Comparison of ENCODE assay signal across 23 mouse cellular contexts in genomic region chr12:7984411-7984810, GRCm38 (mm10). TPM values are rescaled to one million over a fixed set of nuclear protein-coding genes. Genes with fewer than 3 reads are reported as not detected.
DNase-seq lines count a peak whose midpoint lies in the region; ATAC-seq and TF ChIP-seq lines count a peak whose summit lies in the region.
"Had no signal": no experiment of that assay in that cellular context is flagged by ENCODE, and none has a peak within 500 bp of the region (broad histone marks: within the 10 kb centered on the region; RNA-seq: fewer than 3 reads in every experiment).

No protein-coding gene starts in this region.

- peak; percentile 32; the same call in 1 of the 2 replicates for ATAC-seq in intestine, embryonic 16.5 days
- no peak for ATAC-seq in intestine, embryonic 15.5 days
- no peak for ATAC-seq in liver, embryonic 11.5 days (replicated peaks; ENCODE audit: low FRiP score)
- ATAC-seq in intestine, postnatal 0 days: peak; percentile 19; the same call in 1 of the 2 replicates
- ATAC-seq: forebrain, embryonic 13.5 days; forebrain, embryonic 15.5 days had no signal

- no peaks in the 10 kb centered on the region for H3K36me3 ChIP-seq in intestine, embryonic 16.5 days (ENCODE audit: control insufficient read depth, insufficient read depth, low read length)
- no peaks in the 10 kb centered on the region for H3K36me3 ChIP-seq in intestine, embryonic 15.5 days
- H3K36me3 ChIP-seq in liver, adult 2 months (ENCODE audit: control insufficient read depth, insufficient read depth, low read length): peaks cover 97% of the 10 kb centered on the region
- no peaks in the 10 kb centered on the region for H3K36me3 ChIP-seq in liver, embryonic 11.5 days (ENCODE audit: control insufficient read depth, insufficient read depth, low read length)
- H3K36me3 ChIP-seq in intestine, postnatal 0 days (ENCODE audit: control insufficient read depth, insufficient read depth): peaks cover 67% of the 10 kb centered on the region
- H3K36me3 ChIP-seq: embryonic facial prominence, embryonic 13.5 days; embryonic facial prominence, embryonic 15.5 days; forebrain, embryonic 15.5 days had no signal

- H3K27me3 ChIP-seq in intestine, embryonic 16.5 days (replicated peaks; ENCODE audit: control insufficient read depth, insufficient read depth, low read length): no peaks in the 10 kb centered on the region
- no peaks in the 10 kb centered on the region for H3K27me3 ChIP-seq in intestine, embryonic 15.5 days (replicated peaks)
- no peaks in the 10 kb centered on the region for H3K27me3 ChIP-seq in liver, adult 2 months (ENCODE audit: control insufficient read depth, insufficient read depth, low read length)
- no peaks in the 10 kb centered on the region for H3K27me3 ChIP-seq in liver, embryonic 11.5 days (replicated peaks; ENCODE audit: control insufficient read depth, insufficient read depth, low read length)
- no peaks in the 10 kb centered on the region for H3K27me3 ChIP-seq in intestine, postnatal 0 days (replicated peaks; ENCODE audit: control insufficient read depth, insufficient read depth, low read length)
- H3K27me3 ChIP-seq: embryonic facial prominence, embryonic 13.5 days; embryonic facial prominence, embryonic 15.5 days; forebrain, embryonic 13.5 days; forebrain, embryonic 15.5 days had no signal

- no peaks in the 10 kb centered on the region for H3K4me1 ChIP-seq in intestine, embryonic 16.5 days (ENCODE audit: control insufficient read depth, insufficient read depth, low read length)
- H3K4me1 ChIP-seq in intestine, embryonic 15.5 days (replicated peaks): no peaks in the 10 kb centered on the region
- H3K4me1 ChIP-seq in liver, adult 2 months (ENCODE audit: control insufficient read depth, insufficient read depth, low read length): peaks cover 35% of the 10 kb centered on the region
- H3K4me1 ChIP-seq in liver, embryonic 11.5 days (replicated peaks; ENCODE audit: control insufficient read depth, insufficient read depth, low read length): no peaks in the 10 kb centered on the region
- H3K4me1 ChIP-seq in intestine, postnatal 0 days (replicated peaks; ENCODE audit: control insufficient read depth, insufficient read depth, low read length): no peaks in the 10 kb centered on the region
- H3K4me1 ChIP-seq: embryonic facial prominence, embryonic 13.5 days; embryonic facial prominence, embryonic 15.5 days; forebrain, embryonic 13.5 days; forebrain, embryonic 15.5 days had no signal

- no peaks in the 10 kb centered on the region for H3K9me3 ChIP-seq in intestine, embryonic 16.5 days (ENCODE audit: control insufficient read depth, low read length)
- no peaks in the 10 kb centered on the region for H3K9me3 ChIP-seq in intestine, embryonic 15.5 days
- no peaks in the 10 kb centered on the region for H3K9me3 ChIP-seq in liver, embryonic 11.5 days (ENCODE audit: control insufficient read depth, low read length)
- no peaks in the 10 kb centered on the region for H3K9me3 ChIP-seq in intestine, postnatal 0 days (ENCODE audit: control insufficient read depth)
- H3K9me3 ChIP-seq: embryonic facial prominence, embryonic 13.5 days; embryonic facial prominence, embryonic 15.5 days; forebrain, embryonic 13.5 days; forebrain, embryonic 15.5 days had no signal

- 86% methylated on average over 1 of the region's 1 CpGs for WGBS in intestine, embryonic 16.5 days
- whole genome bisulfite sequencing in intestine, embryonic 15.5 days: 92% methylated on average over 1 of the region's 1 CpGs
- 15% methylated on average over 1 of the region's 1 CpGs for WGBS in liver, adult 2 months
- 69% methylated on average over 1 of the region's 1 CpGs for WGBS in liver, embryonic 11.5 days
- WGBS in intestine, postnatal 0 days: 86% methylated on average over 1 of the region's 1 CpGs

- peaks cover 5% of the 10 kb centered on the region; the same call in 1 of the 2 replicates for H3K79me2 ChIP-seq in liver, adult 2 months (ENCODE audit: control insufficient read depth, insufficient read depth, low read length)

- no peak overlapping the region for H3K4me2 ChIP-seq in intestine, embryonic 16.5 days (ENCODE audit: low read depth, low read length)
- no peak overlapping the region for H3K4me2 ChIP-seq in intestine, embryonic 15.5 days (replicated peaks)
- no peak overlapping the region for H3K4me2 ChIP-seq in liver, embryonic 11.5 days
- H3K4me2 ChIP-seq in intestine, postnatal 0 days (replicated peaks; ENCODE audit: low read depth): no peak overlapping the region
- H3K4me2 ChIP-seq: embryonic facial prominence, embryonic 13.5 days; embryonic facial prominence, embryonic 15.5 days; forebrain, embryonic 13.5 days; forebrain, embryonic 15.5 days had no signal

- H3K27ac ChIP-seq in intestine, embryonic 16.5 days (ENCODE audit: low read length): no peak overlapping the region
- H3K27ac ChIP-seq in intestine, embryonic 15.5 days: no peak overlapping the region
- peak overlapping the region; percentile 72 for H3K27ac ChIP-seq in liver, adult 2 months (replicated peaks; ENCODE audit: insufficient read depth, low read depth, low read length)
- no peak overlapping the region for H3K27ac ChIP-seq in liver, embryonic 11.5 days (ENCODE audit: low read depth, low read length)
- H3K27ac ChIP-seq in intestine, postnatal 0 days (ENCODE audit: low read depth, low read length): no peak overlapping the region
- H3K27ac ChIP-seq: embryonic facial prominence, embryonic 13.5 days; embryonic facial prominence, embryonic 15.5 days; forebrain, embryonic 13.5 days; forebrain, embryonic 15.5 days had no signal

- no peak overlapping the region for H3K9ac ChIP-seq in intestine, embryonic 16.5 days (ENCODE audit: low read depth, low read length)
- no peak overlapping the region for H3K9ac ChIP-seq in intestine, embryonic 15.5 days
- H3K9ac ChIP-seq in liver, adult 2 months (ENCODE audit: low read depth, low read length): peak overlapping the region; percentile 50
- no peak overlapping the region for H3K9ac ChIP-seq in liver, embryonic 11.5 days (ENCODE audit: low read depth, low read length)
- H3K9ac ChIP-seq in intestine, postnatal 0 days (ENCODE audit: low read depth, low read length): no peak overlapping the region
- H3K9ac ChIP-seq: embryonic facial prominence, embryonic 13.5 days; embryonic facial prominence, embryonic 15.5 days; forebrain, embryonic 13.5 days; forebrain, embryonic 15.5 days had no signal

- no peak for TF ChIP-seq POLR2A in liver, adult 2 months (IDR thresholded peaks at IDR 0.05; ENCODE audit: extremely low read depth, insufficient read depth, low read length)

- DNase-seq in liver, adult 2 months (ENCODE audit: extremely low read depth, low read depth, low spot score): peak; percentile 87
- no peak for DNase-seq in liver, embryonic 11.5 days (ENCODE audit: low spot score)
- peak; percentile 10 for DNase-seq in yolk sac, embryonic 10.5 days (ENCODE audit: low spot score)
- no peak for DNase-seq in gastrocnemius, adult 8-10 months (ENCODE audit: low spot score in 2 of 2)
- DNase-seq: adrenal gland, adult 2 months; adrenal gland, postnatal 10 days; adrenal gland, postnatal 25 days; cerebellum, adult 11 months; cerebellum, adult 18-20 months; cerebellum, adult 8-10 months; cerebellum, adult 9-11 months; cerebellum, postnatal 14 days; cerebellum, postnatal 36 days; embryo, embryonic 11 days had no signal

- no peak for TF ChIP-seq CTCF in liver, adult 2 months (IDR thresholded peaks at IDR 0.05; ENCODE audit: low read depth, low read length)
- TF ChIP-seq CTCF in intestine, postnatal 0 days (IDR thresholded peaks at IDR 0.05; ENCODE audit: low read depth): no peak

- no peak overlapping the region for H3K4me3 ChIP-seq in intestine, embryonic 16.5 days (ENCODE audit: low read length)
- no peak overlapping the region for H3K4me3 ChIP-seq in intestine, embryonic 15.5 days (replicated peaks)
- H3K4me3 ChIP-seq in liver, adult 2 months (ENCODE audit: insufficient read depth, low read depth, low read length): no peak overlapping the region
- no peak overlapping the region for H3K4me3 ChIP-seq in liver, embryonic 11.5 days (ENCODE audit: low read depth, low read length)
- no peak overlapping the region for H3K4me3 ChIP-seq in intestine, postnatal 0 days (ENCODE audit: low read depth, low read length)
- H3K4me3 ChIP-seq: embryonic facial prominence, embryonic 13.5 days; embryonic facial prominence, embryonic 15.5 days; forebrain, embryonic 13.5 days; forebrain, embryonic 15.5 days had no signal

RNA-seq across cellular contexts. Expression of gene Apob, which starts 7.0 kb away (rescaled TPM):
- 61.3 and 94.9 TPM in 2 replicates for polyA plus RNA-seq in intestine, embryonic 16.5 days (2015; fragmentation: Nextera tagmentation; extraction: Ambion mirVana)
- polyA plus RNA-seq in intestine, embryonic 15.5 days (2015; fragmentation: Nextera tagmentation; extraction: Ambion mirVana): 54.4 and 55.7 TPM in 2 replicates
- 3,703 and 3,713 TPM in 2 replicates for total RNA-seq in liver, adult 2 months (2014; rRNA removed)
- 469 and 490 TPM in 2 replicates for polyA plus RNA-seq in liver, adult 2 months (2012; rRNA removed)
- polyA plus RNA-seq in liver, embryonic 11.5 days (2014; fragmentation: Nextera tagmentation; extraction: Ambion mirVana): 77.7 and 98.5 TPM in 2 replicates
- 132 and 135 TPM in 2 replicates for polyA plus RNA-seq in intestine, postnatal 0 days (2015; fragmentation: Nextera tagmentation; extraction: Ambion mirVana)
- 1 to 10 TPM in 1 of 4 experiments, under 1 TPM in 1, not detected in 2; 0.02 to 2.1 TPM for total RNA-seq in gastrocnemius, adult 8-10 months (2022)
- total RNA-seq: MEL had no signal
- polyA plus RNA-seq: embryonic facial prominence, embryonic 13.5 days; forebrain, embryonic 11.5 days; forebrain, embryonic 13.5 days had no signal

Comparison
In these comparisons a context has a peak if more than half of its experiments do, and no peak if none do; other contexts are left out.
1. ATAC-seq: peak in intestine, embryonic 16.5 days (single experiment) and intestine, postnatal 0 days (single experiment); none in intestine, embryonic 15.5 days (single experiment) and liver, embryonic 11.5 days (single experiment).
2. DNase-seq: peak in liver, adult 2 months (single experiment) and yolk sac, embryonic 10.5 days (single experiment); none in liver, embryonic 11.5 days (single experiment) and gastrocnemius, adult 8-10 months (0 of 2).